Mouse (Mus musculus): ENCODE results near the gene Tjap1. TPM values are rescaled to one million over a fixed set of nuclear protein-coding genes. Genes with fewer than 3 reads are reported as not detected.

The Tjap1 gene
- polyA plus RNA-seq, 1 experiment from 2014 or later = 26.4 TPM

DNA sequence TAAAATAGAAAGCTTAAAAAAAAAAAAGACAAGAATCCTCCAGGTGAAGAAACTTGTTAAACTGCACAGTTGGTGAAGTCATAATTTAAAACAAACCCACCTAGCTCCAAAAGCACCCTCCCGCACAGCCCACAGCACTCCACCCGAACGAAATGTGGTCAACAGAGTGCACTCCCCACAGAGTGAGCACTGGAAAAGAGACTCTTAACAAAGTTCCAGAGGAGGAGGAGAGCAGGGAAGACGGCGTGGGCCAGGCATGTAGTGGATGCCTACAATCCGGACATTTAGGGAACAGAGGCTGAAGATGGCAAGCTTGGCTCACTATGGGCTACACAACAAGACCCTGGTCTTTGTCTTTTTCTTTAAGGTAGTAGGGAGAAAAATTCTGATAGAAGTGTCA is 7.8 kb downstream of the Tjap1 start:
- DNase-seq (ENCODE audit: low spot score) = no peak
- ATAC-seq (replicated peaks; ENCODE audit: low FRiP score) = no peak
- H3K27ac ChIP-seq (ENCODE audit: low read depth, low read length) = no peak overlapping the region
- H3K4me1 ChIP-seq (replicated peaks; ENCODE audit: control insufficient read depth, insufficient read depth, low read length) = peaks cover 4% of the 10 kb centered on the region
- no peak overlapping the region for H3K9ac ChIP-seq (ENCODE audit: low read depth, low read length)
- no peaks in the 10 kb centered on the region for H3K27me3 ChIP-seq (replicated peaks; ENCODE audit: control insufficient read depth, insufficient read depth, low read length)
- H3K9me3 ChIP-seq (ENCODE audit: control insufficient read depth, low read length) = no peaks in the 10 kb centered on the region
- H3K36me3 ChIP-seq (ENCODE audit: control insufficient read depth, insufficient read depth, low read length) = peaks cover 11% of the 10 kb centered on the region; the same call in 1 of the 2 replicates
- H3K4me3 ChIP-seq (ENCODE audit: low read depth, low read length) = no peak overlapping the region
- no peak overlapping the region for H3K4me2 ChIP-seq
- WGBS = 83% methylated on average over 6 of the region's 6 CpGs

DNA sequence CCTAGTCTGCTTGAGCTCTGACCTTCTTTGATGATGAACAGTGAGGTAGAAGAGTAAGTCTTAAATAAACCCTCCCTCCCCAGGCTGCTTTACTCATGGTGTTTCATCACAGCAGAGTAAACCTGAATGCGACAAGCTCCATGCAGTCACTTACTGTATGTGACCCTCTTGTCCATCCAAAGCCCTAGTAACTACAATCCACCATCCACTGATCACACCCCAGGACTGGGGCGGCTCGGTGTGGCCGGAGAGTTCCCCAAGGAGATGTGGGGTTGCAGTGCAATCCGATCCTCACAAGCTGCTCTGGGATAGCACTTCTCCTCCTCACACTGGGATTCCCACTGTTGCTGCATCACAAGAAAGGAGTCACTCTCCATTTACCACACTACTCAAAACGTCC is 8.4 kb downstream of the Tjap1 start:
- no peak for DNase-seq (ENCODE audit: low spot score)
- Histone ChIP-seq H3K27me3 (replicated peaks; ENCODE audit: control insufficient read depth, insufficient read depth, low read length) (no peaks in the 10 kb centered on the region), H3K9me3 (ENCODE audit: control insufficient read depth, low read length) (no peaks in the 10 kb centered on the region), H3K27ac (ENCODE audit: low read depth, low read length) (no peak overlapping the region), H3K9ac (ENCODE audit: low read depth, low read length) (no peak overlapping the region), H3K36me3 (ENCODE audit: control insufficient read depth, insufficient read depth, low read length) (peaks cover 11% of the 10 kb centered on the region; the same call in 1 of the 2 replicates), H3K4me2 (no peak overlapping the region), H3K4me1 (replicated peaks; ENCODE audit: control insufficient read depth, insufficient read depth, low read length) (peaks cover 4% of the 10 kb centered on the region), H3K4me3 (ENCODE audit: low read depth, low read length) (no peak overlapping the region)
- 80% methylated on average over 6 of the region's 6 CpGs for WGBS
- ATAC-seq (replicated peaks; ENCODE audit: low FRiP score) = no peak

DNA sequence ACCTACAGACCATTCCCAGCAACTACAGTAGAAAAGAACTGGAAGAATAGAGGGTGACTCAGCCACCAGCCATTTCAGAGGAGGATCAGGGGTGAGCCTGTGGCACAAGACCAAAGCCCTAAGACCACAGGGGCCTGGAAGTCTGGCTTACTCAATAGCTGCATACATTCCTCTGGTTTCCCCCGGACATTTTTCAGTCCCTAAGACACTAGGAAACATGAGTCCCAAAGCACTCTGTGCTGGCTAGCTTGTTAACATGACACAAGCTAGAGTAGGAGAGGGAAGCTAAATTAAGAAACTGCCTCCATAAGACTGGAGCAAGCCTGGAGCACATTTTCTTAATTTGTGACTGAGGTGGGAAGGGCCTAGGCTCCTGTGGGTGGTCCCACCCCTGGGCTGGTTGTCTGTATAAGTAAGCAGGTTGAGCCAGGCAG is 9.0 kb downstream of the Tjap1 start:
- no peaks in the 10 kb centered on the region for H3K27me3 ChIP-seq (replicated peaks; ENCODE audit: control insufficient read depth, insufficient read depth, low read length)
- ATAC-seq (replicated peaks; ENCODE audit: low FRiP score) = no peak
- no peak overlapping the region for H3K4me2 ChIP-seq
- no peak overlapping the region for H3K4me3 ChIP-seq (ENCODE audit: low read depth, low read length)
- 79% methylated on average over 1 of the region's 1 CpGs for WGBS
- no peak overlapping the region for H3K9ac ChIP-seq (ENCODE audit: low read depth, low read length)
- no peaks in the 10 kb centered on the region for H3K9me3 ChIP-seq (ENCODE audit: control insufficient read depth, low read length)
- H3K4me1 ChIP-seq (replicated peaks; ENCODE audit: control insufficient read depth, insufficient read depth, low read length) = peaks cover 4% of the 10 kb centered on the region
- H3K27ac ChIP-seq (ENCODE audit: low read depth, low read length) = no peak overlapping the region
- peaks cover 11% of the 10 kb centered on the region; the same call in 1 of the 2 replicates for H3K36me3 ChIP-seq (ENCODE audit: control insufficient read depth, insufficient read depth, low read length)
- no peak for DNase-seq (ENCODE audit: low spot score)

DNA sequence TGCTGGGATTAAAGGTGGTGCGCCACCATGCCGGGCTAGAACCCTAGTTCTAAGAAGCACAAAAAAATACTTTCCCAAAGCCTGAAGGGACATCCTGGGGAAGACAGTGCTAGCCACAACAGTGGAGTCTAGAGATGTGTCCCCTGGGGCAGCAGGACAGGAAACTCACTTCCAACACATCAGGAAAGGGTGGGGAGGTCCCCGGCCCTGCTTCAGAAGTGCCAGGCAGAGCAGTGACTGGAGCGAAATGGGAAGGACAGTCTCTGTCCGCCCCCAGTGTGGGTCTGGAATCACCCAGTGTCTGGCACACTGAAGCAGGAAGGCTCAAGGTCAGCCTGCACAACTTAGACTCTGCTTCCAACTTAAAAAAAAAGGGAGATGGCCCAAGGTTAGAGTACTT is 10.2 kb downstream of the Tjap1 start:
- Histone ChIP-seq H3K27me3 (replicated peaks; ENCODE audit: control insufficient read depth, insufficient read depth, low read length) (no peaks in the 10 kb centered on the region), H3K4me1 (replicated peaks; ENCODE audit: control insufficient read depth, insufficient read depth, low read length) (peaks cover 4% of the 10 kb centered on the region), H3K4me2 (no peak overlapping the region), H3K9me3 (ENCODE audit: control insufficient read depth, low read length) (no peaks in the 10 kb centered on the region), H3K4me3 (ENCODE audit: low read depth, low read length) (no peak overlapping the region), H3K9ac (ENCODE audit: low read depth, low read length) (no peak overlapping the region), H3K27ac (ENCODE audit: low read depth, low read length) (no peak overlapping the region), H3K36me3 (ENCODE audit: control insufficient read depth, insufficient read depth, low read length) (peaks cover 11% of the 10 kb centered on the region; the same call in 1 of the 2 replicates)
- DNase-seq (ENCODE audit: low spot score) = no peak
- 90% methylated on average over 5 of the region's 5 CpGs for WGBS
- no peak for ATAC-seq (replicated peaks; ENCODE audit: low FRiP score)

DNA sequence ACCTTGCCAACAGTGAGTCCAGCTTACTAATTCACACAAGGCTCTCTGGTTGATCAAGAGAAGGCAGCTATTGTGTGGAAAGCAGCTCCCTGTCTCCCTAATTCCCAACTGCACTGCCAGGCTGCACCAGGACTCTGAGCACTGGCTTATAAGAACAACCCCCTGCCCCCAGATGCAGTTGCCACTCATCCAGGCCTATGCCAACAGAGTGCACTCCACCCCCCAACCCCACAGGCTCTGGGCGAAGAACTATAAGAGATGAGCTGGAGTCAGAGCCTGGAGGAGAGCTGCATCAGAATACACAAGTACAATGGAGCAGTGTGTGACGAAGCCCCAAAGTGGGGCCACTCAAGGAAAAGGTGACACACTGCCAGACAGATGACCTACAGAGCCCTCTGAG is 10.8 kb downstream of the Tjap1 start:
- no peak for ATAC-seq (replicated peaks; ENCODE audit: low FRiP score)
- H3K36me3 ChIP-seq (ENCODE audit: control insufficient read depth, insufficient read depth, low read length) = peaks cover 11% of the 10 kb centered on the region; the same call in 1 of the 2 replicates
- WGBS = 90% methylated on average over 2 of the region's 2 CpGs

DNA sequence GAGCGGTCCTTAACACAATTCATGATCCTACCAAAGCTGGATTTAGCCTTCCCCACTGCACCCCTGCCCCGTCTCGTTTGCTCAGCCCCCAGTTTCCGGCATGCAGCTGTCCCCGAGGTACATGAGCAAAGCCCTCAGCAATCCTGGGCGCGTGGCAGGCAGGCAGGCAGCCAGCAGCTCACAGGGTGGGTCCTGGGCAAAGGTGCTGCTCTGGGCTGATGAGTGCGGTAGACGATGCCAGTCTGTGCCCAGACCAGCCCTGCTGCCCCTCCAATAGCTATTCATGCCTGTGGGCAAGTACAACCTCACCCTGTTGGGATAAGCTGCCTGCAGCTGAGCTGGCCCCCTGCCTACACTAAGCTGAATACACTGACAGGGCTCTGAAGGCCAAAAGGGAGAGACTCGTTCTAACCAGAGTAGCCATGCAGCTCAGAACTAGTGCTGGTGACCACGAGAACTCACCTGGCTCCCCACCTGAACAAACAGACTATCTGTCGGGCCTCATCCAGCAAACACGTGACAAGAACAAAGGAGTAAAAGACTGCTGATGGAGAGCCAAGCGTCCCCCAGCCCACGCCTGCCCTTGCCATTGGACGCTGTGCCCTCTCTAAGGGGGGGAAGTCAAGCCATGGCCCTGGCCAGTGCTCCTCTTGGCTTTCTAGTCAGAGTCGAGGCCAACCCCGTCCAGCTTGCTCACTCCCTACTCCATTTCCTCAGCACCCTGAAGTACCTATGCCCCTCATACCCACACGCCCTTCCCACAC is 12.9 kb downstream of the Tjap1 start:
- Histone ChIP-seq H3K4me2 (no peak overlapping the region), H3K4me3 (ENCODE audit: low read depth, low read length) (no peak overlapping the region), H3K9ac (ENCODE audit: low read depth, low read length) (no peak overlapping the region), H3K27ac (ENCODE audit: low read depth, low read length) (no peak overlapping the region), H3K4me1 (replicated peaks; ENCODE audit: control insufficient read depth, insufficient read depth, low read length) (no peaks in the 10 kb centered on the region), H3K36me3 (ENCODE audit: control insufficient read depth, insufficient read depth, low read length) (peaks cover 18% of the 10 kb centered on the region; the same call in 1 of the 2 replicates), H3K9me3 (ENCODE audit: control insufficient read depth, low read length) (no peaks in the 10 kb centered on the region), H3K27me3 (replicated peaks; ENCODE audit: control insufficient read depth, insufficient read depth, low read length) (no peaks in the 10 kb centered on the region)
- ATAC-seq (replicated peaks; ENCODE audit: low FRiP score) (no peak), DNase-seq (ENCODE audit: low spot score) (no peak)
- 85% methylated on average over 19 of the region's 19 CpGs for WGBS

More for the DNA sequence above, 10.8 kb downstream of the Tjap1 start:
- H3K9me3 ChIP-seq (ENCODE audit: control insufficient read depth, low read length) = no peaks in the 10 kb centered on the region
- no peaks in the 10 kb centered on the region for H3K27me3 ChIP-seq (replicated peaks; ENCODE audit: control insufficient read depth, insufficient read depth, low read length)
- no peak overlapping the region for H3K9ac ChIP-seq (ENCODE audit: low read depth, low read length)
- no peak overlapping the region for H3K4me2 ChIP-seq
- no peak for DNase-seq (ENCODE audit: low spot score)
- no peak overlapping the region for H3K4me3 ChIP-seq (ENCODE audit: low read depth, low read length)
- H3K27ac ChIP-seq (ENCODE audit: low read depth, low read length) = no peak overlapping the region
- H3K4me1 ChIP-seq (replicated peaks; ENCODE audit: control insufficient read depth, insufficient read depth, low read length) = peaks cover 4% of the 10 kb centered on the region

DNA sequence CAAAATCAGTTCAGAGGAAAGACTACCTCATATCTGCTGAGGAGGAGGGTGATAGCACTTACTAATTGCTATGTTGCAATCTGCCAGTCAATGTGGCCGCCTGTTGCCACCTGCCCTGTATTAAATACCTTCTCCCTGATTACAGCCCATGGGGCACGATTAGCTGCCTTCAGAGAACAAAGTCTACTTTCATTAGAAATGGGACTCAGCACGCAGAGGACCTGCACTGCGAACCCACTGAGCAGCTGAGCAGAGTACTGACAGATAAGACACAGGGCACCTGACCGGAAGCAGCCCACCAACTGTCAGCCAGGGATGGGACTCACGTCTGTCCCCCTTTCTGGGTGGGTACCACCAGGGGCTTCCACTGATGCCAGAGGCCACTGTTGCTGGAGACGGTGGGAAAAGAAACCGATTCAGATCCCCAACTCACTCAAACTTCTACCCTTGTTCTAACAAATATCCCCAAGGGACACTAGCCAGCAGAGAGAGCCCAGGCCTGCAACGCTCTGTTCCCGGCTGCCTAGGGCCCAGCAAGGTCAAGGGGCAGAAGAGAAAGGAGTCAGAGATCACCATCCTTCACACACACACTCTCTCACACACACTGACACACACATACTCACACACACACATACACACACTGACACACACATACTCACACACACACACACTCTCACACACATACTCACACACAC is 14.7 kb downstream of the Tjap1 start:
- no peak overlapping the region for H3K4me3 ChIP-seq (ENCODE audit: low read depth, low read length)
- 76% methylated on average over 10 of the region's 10 CpGs for WGBS
- ATAC-seq (replicated peaks; ENCODE audit: low FRiP score) (no peak), DNase-seq (ENCODE audit: low spot score) (no peak)
- no peaks in the 10 kb centered on the region for H3K27me3 ChIP-seq (replicated peaks; ENCODE audit: control insufficient read depth, insufficient read depth, low read length)
- no peaks in the 10 kb centered on the region for H3K9me3 ChIP-seq (ENCODE audit: control insufficient read depth, low read length)
- no peak overlapping the region for H3K27ac ChIP-seq (ENCODE audit: low read depth, low read length)
- H3K4me2 ChIP-seq = no peak overlapping the region
- no peaks in the 10 kb centered on the region for H3K4me1 ChIP-seq (replicated peaks; ENCODE audit: control insufficient read depth, insufficient read depth, low read length)
- peaks cover 28% of the 10 kb centered on the region for H3K36me3 ChIP-seq (ENCODE audit: control insufficient read depth, insufficient read depth, low read length)
- no peak overlapping the region for H3K9ac ChIP-seq (ENCODE audit: low read depth, low read length)

DNA sequence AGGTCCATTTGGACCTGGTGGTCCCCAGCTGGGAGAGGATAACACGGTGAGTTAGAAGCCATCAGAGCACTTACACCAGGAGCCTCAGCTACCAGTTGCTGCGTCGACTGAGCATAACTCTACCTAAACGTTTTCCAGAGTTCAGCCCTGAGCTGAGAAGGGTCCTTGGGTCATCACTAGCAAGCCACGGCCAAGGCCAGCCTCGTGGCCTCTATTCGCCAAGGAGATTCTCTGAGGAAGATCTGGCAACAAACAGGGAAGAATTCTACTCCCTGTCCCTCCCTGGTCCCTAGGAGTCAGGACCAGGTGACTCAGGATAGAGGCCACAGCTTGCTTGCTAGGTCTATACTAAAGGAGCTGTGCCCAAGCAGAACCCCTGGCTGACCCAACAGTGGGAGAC is 15.3 kb downstream of the Tjap1 start:
- WGBS = 73% methylated on average over 7 of the region's 7 CpGs

More for the DNA sequence above, 15.3 kb downstream of the Tjap1 start:
- DNase-seq (ENCODE audit: low spot score) (no peak), ATAC-seq (replicated peaks; ENCODE audit: low FRiP score) (no peak)
- H3K4me3 ChIP-seq (ENCODE audit: low read depth, low read length) = no peak overlapping the region
- H3K4me1 ChIP-seq (replicated peaks; ENCODE audit: control insufficient read depth, insufficient read depth, low read length) = no peaks in the 10 kb centered on the region
- no peak overlapping the region for H3K4me2 ChIP-seq
- H3K27me3 ChIP-seq (replicated peaks; ENCODE audit: control insufficient read depth, insufficient read depth, low read length) = no peaks in the 10 kb centered on the region
- no peaks in the 10 kb centered on the region for H3K9me3 ChIP-seq (ENCODE audit: control insufficient read depth, low read length)
- no peak overlapping the region for H3K9ac ChIP-seq (ENCODE audit: low read depth, low read length)
- no peak overlapping the region for H3K27ac ChIP-seq (ENCODE audit: low read depth, low read length)
- H3K36me3 ChIP-seq (ENCODE audit: control insufficient read depth, insufficient read depth, low read length) = peaks cover 29% of the 10 kb centered on the region
